Mouse (Mus musculus): ENCODE results near the gene Adgrv1. TPM values are rescaled to one million over a fixed set of nuclear protein-coding genes. Genes with fewer than 3 reads are reported as not detected.
A peak's percentile ranks its signal among the peaks of the same experiment; 100 is the strongest.

Gene Adgrv1
- polyA plus RNA-seq, 1 experiment from 2014 or later = 43.1 TPM

- H3K36me3 ChIP-seq (ENCODE audit: control insufficient read depth, insufficient read depth, low read length) = no peaks in the 10 kb centered on the region; the same call in 1 of the 2 replicates
- no peak overlapping the region for H3K4me3 ChIP-seq (ENCODE audit: low read depth, low read length)
- 84% methylated on average over 4 of the region's 4 CpGs for WGBS
- H3K27me3 ChIP-seq (ENCODE audit: control insufficient read depth, insufficient read depth, low read length) = no peaks in the 10 kb centered on the region
- no peaks in the 10 kb centered on the region for H3K4me1 ChIP-seq (ENCODE audit: control insufficient read depth, insufficient read depth, low read length)
- H3K4me2 ChIP-seq = no peak overlapping the region
- no peak for ATAC-seq (ENCODE audit: low FRiP score)
- DNase-seq (ENCODE audit: low spot score, missing footprints) = no peak
- H3K9ac ChIP-seq (ENCODE audit: low read length) = no peak overlapping the region
- H3K27ac ChIP-seq (ENCODE audit: low read depth, low read length) = no peak overlapping the region
- H3K9me3 ChIP-seq (ENCODE audit: control insufficient read depth, low read length) = no peaks in the 10 kb centered on the region
These were observed 264.0 kb downstream of the Adgrv1 start for GRCm38 (mm10) chr13:81368987-81369386.

- Histone ChIP-seq H3K9ac (ENCODE audit: low read length) (no peak overlapping the region), H3K9me3 (ENCODE audit: control insufficient read depth, low read length) (no peaks in the 10 kb centered on the region), H3K4me3 (ENCODE audit: low read depth, low read length) (no peak overlapping the region), H3K36me3 (ENCODE audit: control insufficient read depth, insufficient read depth, low read length) (no peaks in the 10 kb centered on the region; the same call in 1 of the 2 replicates), H3K4me1 (ENCODE audit: control insufficient read depth, insufficient read depth, low read length) (no peaks in the 10 kb centered on the region), H3K4me2 (no peak overlapping the region), H3K27ac (ENCODE audit: low read depth, low read length) (no peak overlapping the region), H3K27me3 (ENCODE audit: control insufficient read depth, insufficient read depth, low read length) (no peaks in the 10 kb centered on the region)
- no peak for ATAC-seq (ENCODE audit: low FRiP score)
- WGBS = 86% methylated on average over 4 of the region's 4 CpGs
- DNase-seq (ENCODE audit: low spot score, missing footprints) = no peak
These were observed 265.1 kb downstream of the Adgrv1 start for GRCm38 (mm10) chr13:81367681-81368376.

GRCm38 (mm10) chr13:81360338-81360737 is 272.6 kb downstream of the Adgrv1 start:
- Histone ChIP-seq H3K9ac (ENCODE audit: low read length) (no peak overlapping the region), H3K4me3 (ENCODE audit: low read depth, low read length) (no peak overlapping the region), H3K27me3 (ENCODE audit: control insufficient read depth, insufficient read depth, low read length) (no peaks in the 10 kb centered on the region), H3K9me3 (ENCODE audit: control insufficient read depth, low read length) (no peaks in the 10 kb centered on the region), H3K36me3 (ENCODE audit: control insufficient read depth, insufficient read depth, low read length) (no peaks in the 10 kb centered on the region), H3K4me1 (ENCODE audit: control insufficient read depth, insufficient read depth, low read length) (no peaks in the 10 kb centered on the region), H3K27ac (ENCODE audit: low read depth, low read length) (no peak overlapping the region), H3K4me2 (no peak overlapping the region)
- WGBS = 90% methylated on average over 2 of the region's 2 CpGs
- DNase-seq (ENCODE audit: low spot score, missing footprints) = no peak
- ATAC-seq (ENCODE audit: low FRiP score) = no peak

- H3K4me1 ChIP-seq (ENCODE audit: control insufficient read depth, insufficient read depth, low read length) = no peaks in the 10 kb centered on the region
These were observed 274.2 kb downstream of the Adgrv1 start for GRCm38 (mm10) chr13:81358766-81359165.

GRCm38 (mm10) chr13:81358365-81358764 is 274.6 kb downstream of the Adgrv1 start:
- no peak overlapping the region for H3K4me2 ChIP-seq
- no peaks in the 10 kb centered on the region for H3K4me1 ChIP-seq (ENCODE audit: control insufficient read depth, insufficient read depth, low read length)
- no peak for ATAC-seq (ENCODE audit: low FRiP score)
- no peaks in the 10 kb centered on the region for H3K27me3 ChIP-seq (ENCODE audit: control insufficient read depth, insufficient read depth, low read length)
- no peak overlapping the region for H3K9ac ChIP-seq (ENCODE audit: low read length)
- WGBS = 93% methylated on average over 4 of the region's 4 CpGs
- no peaks in the 10 kb centered on the region for H3K36me3 ChIP-seq (ENCODE audit: control insufficient read depth, insufficient read depth, low read length)
- H3K27ac ChIP-seq (ENCODE audit: low read depth, low read length) = no peak overlapping the region
- H3K4me3 ChIP-seq (ENCODE audit: low read depth, low read length) = no peak overlapping the region
- no peak for DNase-seq (ENCODE audit: low spot score, missing footprints)
- no peaks in the 10 kb centered on the region for H3K9me3 ChIP-seq (ENCODE audit: control insufficient read depth, low read length)

More at GRCm38 (mm10) chr13:81358766-81359165, 274.2 kb downstream of the Adgrv1 start:
- WGBS = 83% methylated on average over 1 of the region's 1 CpGs
- no peak overlapping the region for H3K27ac ChIP-seq (ENCODE audit: low read depth, low read length)
- H3K9me3 ChIP-seq (ENCODE audit: control insufficient read depth, low read length) = no peaks in the 10 kb centered on the region
- DNase-seq (ENCODE audit: low spot score, missing footprints) (no peak), ATAC-seq (ENCODE audit: low FRiP score) (no peak)
- no peak overlapping the region for H3K9ac ChIP-seq (ENCODE audit: low read length)
- no peaks in the 10 kb centered on the region for H3K27me3 ChIP-seq (ENCODE audit: control insufficient read depth, insufficient read depth, low read length)
- no peaks in the 10 kb centered on the region for H3K36me3 ChIP-seq (ENCODE audit: control insufficient read depth, insufficient read depth, low read length)
- H3K4me3 ChIP-seq (ENCODE audit: low read depth, low read length) = no peak overlapping the region
- no peak overlapping the region for H3K4me2 ChIP-seq

GRCm38 (mm10) chr13:81357215-81357614 is 275.7 kb downstream of the Adgrv1 start:
- no peak overlapping the region for H3K4me2 ChIP-seq
- no peaks in the 10 kb centered on the region for H3K9me3 ChIP-seq (ENCODE audit: control insufficient read depth, low read length)
- H3K27ac ChIP-seq (ENCODE audit: low read depth, low read length) = no peak overlapping the region
- H3K27me3 ChIP-seq (ENCODE audit: control insufficient read depth, insufficient read depth, low read length) = no peaks in the 10 kb centered on the region
- ATAC-seq (ENCODE audit: low FRiP score) = no peak
- H3K9ac ChIP-seq (ENCODE audit: low read length) = no peak overlapping the region
- no peaks in the 10 kb centered on the region for H3K4me1 ChIP-seq (ENCODE audit: control insufficient read depth, insufficient read depth, low read length)
- no peaks in the 10 kb centered on the region for H3K36me3 ChIP-seq (ENCODE audit: control insufficient read depth, insufficient read depth, low read length)
- 87% methylated on average over 3 of the region's 3 CpGs for WGBS
- no peak overlapping the region for H3K4me3 ChIP-seq (ENCODE audit: low read depth, low read length)
- no peak for DNase-seq (ENCODE audit: low spot score, missing footprints)

- Histone ChIP-seq H3K4me3 (ENCODE audit: low read depth, low read length) (no peak overlapping the region), H3K4me1 (ENCODE audit: control insufficient read depth, insufficient read depth, low read length) (no peaks in the 10 kb centered on the region), H3K27me3 (ENCODE audit: control insufficient read depth, insufficient read depth, low read length) (no peaks in the 10 kb centered on the region), H3K9me3 (ENCODE audit: control insufficient read depth, low read length) (no peaks in the 10 kb centered on the region), H3K4me2 (no peak overlapping the region), H3K27ac (ENCODE audit: low read depth, low read length) (no peak overlapping the region), H3K9ac (ENCODE audit: low read length) (no peak overlapping the region), H3K36me3 (ENCODE audit: control insufficient read depth, insufficient read depth, low read length) (no peaks in the 10 kb centered on the region)
- no peak for ATAC-seq (ENCODE audit: low FRiP score)
- DNase-seq (ENCODE audit: low spot score, missing footprints) = no peak
- 86% methylated on average over 5 of the region's 5 CpGs for WGBS
These were observed 278.4 kb downstream of the Adgrv1 start for GRCm38 (mm10) chr13:81354587-81354986.

GRCm38 (mm10) chr13:81352296-81352695 is 280.7 kb downstream of the Adgrv1 start:
- WGBS = 81% methylated on average over 11 of the region's 11 CpGs
- Histone ChIP-seq H3K4me3 (ENCODE audit: low read depth, low read length) (no peak overlapping the region), H3K36me3 (ENCODE audit: control insufficient read depth, insufficient read depth, low read length) (no peaks in the 10 kb centered on the region), H3K4me2 (no peak overlapping the region), H3K27me3 (ENCODE audit: control insufficient read depth, insufficient read depth, low read length) (no peaks in the 10 kb centered on the region), H3K27ac (ENCODE audit: low read depth, low read length) (no peak overlapping the region), H3K9me3 (ENCODE audit: control insufficient read depth, low read length) (no peaks in the 10 kb centered on the region), H3K9ac (ENCODE audit: low read length) (no peak overlapping the region), H3K4me1 (ENCODE audit: control insufficient read depth, insufficient read depth, low read length) (no peaks in the 10 kb centered on the region)
- DNase-seq (ENCODE audit: low spot score, missing footprints) (no peak), ATAC-seq (ENCODE audit: low FRiP score) (no peak)

GRCm38 (mm10) chr13:81351462-81352155 is 281.3 kb downstream of the Adgrv1 start:
- Histone ChIP-seq H3K4me3 (ENCODE audit: low read depth, low read length) (no peak overlapping the region), H3K4me2 (no peak overlapping the region), H3K27ac (ENCODE audit: low read depth, low read length) (no peak overlapping the region), H3K27me3 (ENCODE audit: control insufficient read depth, insufficient read depth, low read length) (no peaks in the 10 kb centered on the region), H3K4me1 (ENCODE audit: control insufficient read depth, insufficient read depth, low read length) (no peaks in the 10 kb centered on the region), H3K9ac (ENCODE audit: low read length) (no peak overlapping the region), H3K36me3 (ENCODE audit: control insufficient read depth, insufficient read depth, low read length) (no peaks in the 10 kb centered on the region), H3K9me3 (ENCODE audit: control insufficient read depth, low read length) (no peaks in the 10 kb centered on the region)
- WGBS = 53% methylated on average over 14 of the region's 14 CpGs
- peak; percentile 78 for ATAC-seq (ENCODE audit: low FRiP score)
- peak; percentile 84 for DNase-seq (ENCODE audit: low spot score, missing footprints)

Data from midbrain, embryonic 11.5 days (tissue).